Mouse (Mus musculus): ENCODE results near the gene Wdr59.

Wdr59 gene

GRCm38 (mm10) chr8:111521713-111522429, at the start of gene Wdr59:
Wdr59 (minus strand) TSS chr8:111522092.
- peak; percentile 99 for DNase-seq

DNA sequence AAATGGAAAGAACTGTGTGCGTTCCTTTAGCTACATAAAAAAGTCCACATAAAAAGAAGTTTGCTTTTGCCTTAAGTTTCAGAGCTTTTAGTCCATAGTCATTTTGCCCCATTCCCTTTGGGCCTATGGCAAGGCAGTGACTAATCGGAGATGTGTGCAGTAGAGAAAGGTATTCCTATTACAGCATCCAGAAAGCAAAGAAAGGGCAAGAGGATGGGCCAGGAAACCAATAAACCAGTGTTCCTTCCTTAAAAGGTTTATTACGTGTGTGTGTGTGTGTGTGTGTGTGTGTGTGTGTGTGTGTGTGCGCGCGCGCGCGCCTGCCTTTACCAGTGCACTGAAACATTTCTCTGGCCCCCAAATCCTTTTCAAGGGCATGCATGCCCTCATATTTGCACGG, 49.8 kb upstream of the Wdr59 start:
- DNase-seq = no peak

DNA sequence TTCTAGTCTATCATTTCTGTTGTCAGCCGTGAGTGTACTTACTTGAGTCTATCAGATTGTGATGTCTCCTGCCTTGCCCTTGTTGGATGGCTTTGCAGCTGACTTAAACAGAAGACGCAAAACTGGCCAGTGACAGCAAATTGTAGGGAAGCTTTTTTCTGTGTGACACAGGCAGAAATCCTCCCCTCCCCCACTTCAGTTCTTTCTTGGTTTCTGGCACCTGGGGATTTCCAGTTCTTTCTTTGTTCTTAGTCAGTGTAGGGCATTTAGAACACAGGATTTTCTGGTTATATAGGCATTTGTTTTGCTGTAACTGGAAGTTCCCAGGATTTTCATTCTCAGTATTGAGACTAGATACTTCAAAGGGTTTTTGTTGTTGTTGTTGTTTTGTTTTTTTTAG, 48.5 kb upstream of the Wdr59 start:
- no peak for DNase-seq

- DNase-seq = no peak
Observed at GRCm38 (mm10) chr8:111569926-111570325, 48.0 kb upstream of the Wdr59 start.

DNA sequence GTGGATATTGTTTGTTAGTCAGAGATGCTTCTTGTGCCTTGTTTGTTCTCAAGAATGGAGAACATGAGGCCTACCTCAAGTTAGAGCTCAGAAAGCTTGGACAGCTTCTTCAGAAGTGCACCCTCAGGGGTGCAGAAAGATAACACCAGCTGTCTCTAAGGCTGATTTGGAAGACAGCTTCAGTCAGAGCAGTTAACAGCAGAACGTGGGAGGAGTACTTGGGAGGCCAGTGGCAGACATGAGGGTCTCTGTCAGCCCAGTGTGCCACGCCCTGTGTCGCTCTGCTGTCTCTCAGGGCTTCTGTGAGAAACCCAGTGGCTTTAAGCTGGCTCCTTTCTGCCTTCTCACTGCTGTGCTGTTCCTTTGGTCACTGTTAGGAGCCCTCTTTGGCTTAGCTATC, 46.1 kb upstream of the Wdr59 start:
- DNase-seq = no peak

DNA sequence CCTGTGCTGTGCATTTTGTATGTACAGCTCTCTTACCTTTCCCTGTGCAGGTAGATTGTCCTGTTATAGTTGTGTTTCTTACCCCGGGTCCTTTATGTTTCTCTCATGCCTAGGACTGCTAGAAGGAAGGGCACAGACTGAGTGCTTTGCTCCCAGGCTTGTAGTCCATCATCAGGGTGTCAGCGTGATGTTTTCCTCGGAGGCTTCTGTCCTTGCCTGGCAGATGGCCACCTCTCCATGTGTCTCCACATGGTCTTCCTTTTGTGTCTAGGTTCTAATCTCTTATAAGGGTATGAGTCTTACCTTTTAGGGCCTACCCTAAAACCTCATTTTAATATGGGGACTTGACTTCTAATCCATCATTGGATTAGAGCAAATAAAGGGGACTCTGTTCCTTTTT, 45.7 kb upstream of the Wdr59 start:
- DNase-seq = peak; percentile 57 to 75

- DNase-seq = no peak
Observed at GRCm38 (mm10) chr8:111566326-111566725, 44.4 kb upstream of the Wdr59 start.

DNA sequence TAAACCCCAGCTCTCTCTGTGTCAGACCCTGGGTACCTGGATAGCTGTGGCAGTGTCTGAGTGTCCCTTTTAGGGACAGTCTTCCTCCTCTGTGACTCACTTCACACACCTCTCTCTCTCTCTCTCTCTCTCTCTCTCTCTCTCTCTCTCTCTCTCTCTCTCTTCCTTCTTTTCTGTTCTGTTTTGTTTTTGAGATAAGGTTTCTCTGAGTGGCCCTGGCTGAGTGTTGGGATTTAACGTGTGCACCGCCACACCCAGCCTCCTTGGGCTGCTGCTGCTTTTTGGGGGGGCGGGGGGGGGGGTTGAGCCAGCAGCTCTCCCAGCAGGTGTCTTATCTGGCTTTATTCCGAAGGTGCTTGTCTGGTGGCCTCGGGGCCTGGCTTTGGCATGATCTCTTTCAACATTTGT, 43.9 kb upstream of the Wdr59 start:
- peak in 1 of 2 experiments; percentile 39 for DNase-seq

DNA sequence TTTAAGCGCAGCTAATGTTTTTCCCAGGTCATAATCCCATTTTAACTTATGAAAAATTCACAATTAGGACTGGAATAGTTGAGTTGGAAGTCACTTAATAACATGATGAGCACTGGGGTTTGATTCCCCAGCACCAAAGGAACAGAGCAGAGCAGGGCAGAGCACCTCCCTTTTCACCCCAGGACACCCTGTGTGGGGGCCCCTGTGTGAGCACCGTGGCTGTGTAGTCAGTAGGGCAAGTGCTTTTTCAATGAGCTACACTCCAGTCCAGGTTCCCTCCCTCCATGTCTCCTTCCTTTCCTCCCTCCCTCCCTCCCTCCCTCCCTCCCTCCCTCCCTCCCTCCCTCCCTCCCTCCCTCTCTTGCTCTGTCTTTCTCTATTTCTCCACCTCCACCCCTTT, 42.2 kb upstream of the Wdr59 start:
- DNase-seq = no peak

DNA sequence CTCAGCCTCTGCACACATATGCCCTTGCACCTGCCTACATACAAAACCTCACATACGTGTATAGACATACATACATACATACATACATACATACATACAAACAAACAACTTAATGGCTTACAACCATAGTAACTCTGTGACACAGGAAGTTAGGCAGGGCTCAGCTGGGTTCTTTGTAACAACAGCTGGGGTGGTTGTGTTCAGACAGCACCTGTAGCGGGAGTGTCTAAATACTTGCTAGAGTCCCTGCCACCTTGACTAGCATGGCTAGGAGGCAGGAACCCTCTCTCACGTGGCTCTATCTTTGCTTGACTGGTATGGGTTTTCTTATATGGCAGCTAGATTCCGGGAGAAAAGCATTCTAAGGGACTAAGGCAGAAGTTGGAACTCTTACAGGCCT, 41.8 kb upstream of the Wdr59 start:
- no peak for DNase-seq

- no peak for DNase-seq
Observed at GRCm38 (mm10) chr8:111563075-111563474, 41.2 kb upstream of the Wdr59 start.

GRCm38 (mm10) chr8:111562274-111562803, 40.4 kb upstream of the Wdr59 start:
- DNase-seq = no peak

DNA sequence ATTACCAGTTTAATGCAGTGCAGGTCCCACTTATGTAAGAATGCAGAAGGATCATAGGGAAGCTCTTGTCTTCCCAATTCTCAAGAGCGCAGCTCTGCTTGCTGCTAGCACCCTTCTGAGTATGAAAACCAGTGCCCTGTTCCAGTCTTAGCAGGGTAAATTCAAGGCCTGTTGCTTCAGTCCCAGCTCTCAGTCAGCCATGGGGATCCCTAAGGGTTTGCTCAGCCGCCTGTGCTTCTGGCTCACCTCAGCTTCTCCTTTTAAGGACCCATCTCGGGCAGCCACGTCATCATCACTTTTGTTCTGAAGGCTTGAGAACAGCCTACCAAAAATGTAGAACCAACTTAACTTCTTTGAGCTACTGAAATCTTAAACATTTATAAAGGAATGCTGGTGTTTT, 39.9 kb upstream of the Wdr59 start:
- no peak for DNase-seq

DNA sequence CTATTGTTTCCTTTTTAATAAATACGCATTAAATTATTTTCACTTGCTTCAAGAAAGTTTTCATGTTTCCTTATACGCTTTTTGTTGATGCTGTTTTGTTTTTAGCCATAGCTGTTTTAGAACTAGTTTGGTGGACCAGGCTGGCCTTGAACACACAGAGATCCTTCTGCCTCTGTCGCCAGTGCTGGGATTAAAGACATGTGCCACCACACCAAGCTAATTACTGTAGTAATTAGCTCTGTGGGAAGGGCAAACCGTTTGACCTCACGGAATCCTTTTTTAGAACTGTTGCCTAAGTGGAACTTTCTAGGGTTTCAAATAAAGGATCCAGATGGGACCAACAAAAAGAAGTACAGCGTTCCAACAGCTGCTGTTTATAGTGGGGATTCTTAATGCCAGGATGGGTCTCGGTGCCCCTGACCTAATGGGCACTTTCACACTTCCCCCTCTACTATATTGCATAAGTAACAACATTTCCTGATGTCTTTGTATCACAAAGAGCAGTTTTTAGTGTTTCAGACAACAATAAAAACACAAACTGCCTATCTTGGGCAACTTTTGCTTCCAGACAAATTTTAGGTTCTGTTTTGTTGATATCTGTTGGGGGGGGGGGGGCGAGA, 29.7 kb upstream of the Wdr59 start:
- DNase-seq = no peak

GRCm38 (mm10) chr8:111550002-111550870, 28.3 kb upstream of the Wdr59 start:
- no peak for DNase-seq

DNA sequence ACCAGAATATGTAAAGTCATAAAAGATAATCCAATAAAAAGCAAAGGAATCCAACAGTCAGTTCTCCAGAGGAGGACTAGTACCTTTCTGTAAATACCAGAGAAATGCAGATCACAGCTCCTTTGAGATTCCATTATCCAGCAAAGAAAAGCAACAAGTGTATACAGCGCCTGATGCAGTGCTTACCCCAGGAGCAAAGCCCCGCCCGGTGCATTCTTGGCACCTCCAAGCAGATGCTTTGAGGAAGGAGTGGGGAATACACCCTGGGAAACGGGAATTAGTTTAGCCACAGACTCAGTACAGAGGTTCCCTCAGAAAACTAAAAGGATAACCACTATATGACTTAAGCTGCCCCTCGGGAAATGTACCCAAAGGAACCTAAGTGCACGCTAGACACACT, 26.3 kb upstream of the Wdr59 start:
- DNase-seq = no peak

DNA sequence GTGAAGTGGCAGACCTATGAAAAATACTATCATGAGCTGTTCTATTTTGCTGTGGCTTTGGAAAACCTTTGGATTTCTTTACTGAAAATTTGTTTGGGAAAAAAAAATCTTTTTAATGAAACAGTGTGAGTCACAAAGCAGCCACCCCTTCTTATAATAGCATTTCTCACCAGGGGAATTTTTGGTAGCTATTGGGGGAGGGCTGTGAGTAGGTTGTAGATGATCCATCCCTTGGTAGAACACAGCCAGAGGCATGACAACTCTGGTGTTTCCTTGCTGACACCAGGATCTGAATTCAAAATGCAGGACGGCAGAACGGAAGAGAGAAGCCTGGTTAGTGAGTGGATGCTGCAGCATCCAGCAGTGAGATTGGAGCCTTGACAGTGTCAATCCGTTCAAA, 25.3 kb upstream of the Wdr59 start:
- no peak for DNase-seq

DNA sequence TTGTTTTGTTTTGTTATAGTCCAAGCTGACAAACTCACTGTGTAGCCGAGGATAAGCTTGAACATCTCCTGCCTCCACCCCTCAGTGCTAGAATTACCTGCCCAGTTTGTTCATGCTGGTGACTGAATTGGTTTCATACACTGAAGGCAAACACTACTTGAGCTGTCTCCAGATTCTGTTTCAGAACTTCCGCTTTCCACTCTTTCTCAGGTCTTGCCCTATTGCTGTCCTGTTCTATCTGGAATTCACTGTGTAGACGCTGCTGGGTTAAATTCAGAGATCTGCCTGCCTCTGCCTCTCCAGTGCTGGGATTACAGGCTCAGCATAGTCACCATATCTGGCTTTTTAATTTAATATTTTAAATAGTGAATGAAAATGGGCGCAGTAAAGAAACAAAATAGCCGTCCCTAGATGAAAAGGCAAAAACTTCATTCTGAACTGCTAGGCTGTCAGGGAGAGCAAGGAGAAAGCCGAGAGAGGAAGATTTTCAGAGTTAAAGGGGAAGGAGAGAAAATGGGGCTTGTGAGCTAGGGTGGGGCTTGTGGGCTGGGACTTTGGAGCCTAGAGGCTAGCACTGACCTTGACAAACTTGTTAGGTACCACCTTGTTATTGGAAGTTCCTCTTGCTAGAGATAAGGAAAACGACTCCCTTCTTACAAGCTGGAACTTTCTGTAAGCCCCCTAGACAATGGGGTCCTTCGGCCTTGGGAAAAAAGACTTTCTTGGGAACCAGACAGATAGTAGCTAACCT, 23.7 kb upstream of the Wdr59 start:
- DNase-seq = no peak

DNA sequence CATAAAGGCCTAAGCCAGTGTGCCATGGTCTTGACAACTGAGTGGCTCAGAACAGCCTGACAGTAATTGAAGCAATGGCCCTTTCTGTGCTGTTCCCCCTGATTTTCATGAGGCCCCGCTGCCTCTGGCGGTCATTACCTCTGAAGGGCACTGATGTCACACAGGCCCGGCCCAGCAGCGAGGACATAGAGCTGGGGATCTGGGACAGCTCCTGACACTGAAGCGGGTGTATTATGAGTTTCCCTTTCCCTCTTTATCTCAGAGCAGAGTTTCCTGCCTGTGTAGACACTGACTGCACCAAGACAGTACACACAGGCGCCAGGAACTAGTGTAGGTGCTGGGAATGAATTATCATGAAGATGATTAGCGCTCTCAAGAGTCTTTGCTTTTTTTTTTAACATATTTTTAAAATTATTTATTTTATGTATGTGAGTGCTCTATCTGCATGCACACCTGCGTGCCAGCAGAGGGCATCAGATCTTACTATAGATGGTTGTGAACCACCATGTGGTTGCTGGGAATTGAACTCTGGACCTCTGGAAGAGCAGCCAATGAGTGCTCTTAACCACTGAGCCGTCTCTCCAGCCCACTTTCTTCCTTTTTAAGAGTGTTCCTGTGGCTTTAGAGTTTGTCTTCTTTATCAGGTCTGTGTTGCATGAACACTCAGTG, 22.0 kb upstream of the Wdr59 start:
- no peak for DNase-seq

- peak in 1 of 2 experiments; percentile 20 for DNase-seq
Observed at GRCm38 (mm10) chr8:111539422-111540076, 17.7 kb upstream of the Wdr59 start.

DNA sequence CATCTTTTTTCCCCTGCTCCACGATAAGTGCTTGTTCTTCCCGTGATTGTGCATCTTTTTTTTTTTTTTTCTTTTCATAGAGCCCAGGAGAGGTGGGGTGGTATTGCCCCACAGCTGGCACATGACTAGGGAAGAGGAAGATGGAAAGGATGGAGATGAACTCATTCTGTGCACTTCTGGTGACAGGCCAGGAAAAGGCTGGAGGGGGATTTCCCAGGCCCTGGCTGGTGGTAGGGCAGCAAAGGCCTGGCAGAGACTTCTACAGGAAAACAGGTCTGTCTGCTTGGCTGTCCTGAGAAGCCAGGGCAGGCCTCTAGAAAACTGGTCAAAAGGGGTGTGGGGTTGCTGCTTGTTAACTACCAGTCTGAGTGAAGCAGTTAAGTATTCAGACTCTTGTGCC, 16.3 kb upstream of the Wdr59 start:
- peak; percentile 52 to 53 for DNase-seq

- no peak for DNase-seq
Observed at GRCm38 (mm10) chr8:111537765-111538158, 15.9 kb upstream of the Wdr59 start.

All from cerebellum, postnatal 25 days (tissue).